Mouse (Mus musculus) inflammation-experienced regulatory T-cells (primary cell): ENCODE data around the gene Ms4a7. TPM values are rescaled to one million over a fixed set of nuclear protein-coding genes. Genes with fewer than 3 reads are reported as not detected.

Experiments
- polyA plus RNA-seq, 2 experiments: library from polyadenylated mRNA; unstranded; fragments of 100-300 nt; shearing (Covaris generic); gene quantifications; one replicate each; pipeline ENCODE4 v1.2.1; 2017

Ms4a7 gene
- 1 to 10 TPM in 1 of 2 experiments, under 1 TPM in 1; 0.43 to 1.8 TPM for polyA plus RNA-seq

DNA sequence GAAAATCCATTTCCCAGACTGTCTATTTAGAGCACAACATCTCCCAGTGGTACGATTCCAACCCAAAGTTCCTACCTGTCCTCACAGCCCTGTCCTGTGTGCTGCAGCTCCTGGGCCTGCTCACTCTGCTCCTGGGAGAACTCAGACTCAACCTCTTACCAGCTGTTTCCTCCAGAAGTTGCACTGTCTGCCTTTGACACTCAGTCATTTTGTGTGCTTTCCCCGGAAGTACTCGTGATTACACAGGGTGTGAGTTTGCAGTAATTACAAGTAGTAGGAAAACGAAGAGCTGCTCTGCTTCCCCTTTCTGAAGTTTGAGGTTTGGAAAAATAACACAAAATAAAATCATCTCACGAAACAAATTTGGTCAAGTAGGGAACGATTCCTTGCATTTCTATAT lies at the start of gene Ms4a7:
Gene Ms4a7, minus strand, starts transcription at position 215 of the 400 bp plus-strand sequence.

DNA sequence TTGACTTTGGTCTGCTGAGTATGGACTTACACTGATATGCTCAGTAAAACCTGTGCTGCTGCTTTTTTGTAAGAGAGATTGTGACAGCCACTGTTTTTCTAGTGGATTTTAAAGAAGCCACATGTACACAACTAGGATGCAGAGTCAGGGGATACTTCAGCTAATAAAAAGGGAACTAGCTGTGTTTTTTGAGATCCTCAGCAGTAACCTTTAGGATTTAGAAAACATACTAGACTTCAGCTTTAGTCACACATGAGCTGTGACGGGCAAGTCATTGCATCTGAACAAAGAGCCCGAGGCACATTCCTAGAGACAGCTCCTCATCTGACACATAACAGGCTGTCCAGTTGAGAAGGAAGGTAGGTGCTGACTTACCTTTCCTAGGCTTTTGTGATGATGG lies 39.3 kb upstream of the Ms4a7 start, which contains the start of gene Ms4a4a:
Gene Ms4a4a, plus strand, starts transcription at position 251 of the 400 bp plus-strand sequence.

GRCm38 (mm10) chr19:11314354-11314753 lies 21.6 kb downstream of the Ms4a7 start, which contains the start of gene Ms4a14:
TSS of gene Ms4a14 (minus strand) at chr19:11314454.

GRCm38 (mm10) chr19:11283773-11284172 lies 52.2 kb downstream of the Ms4a7 start, which contains the start of gene Ms4a5:
TSS of gene Ms4a5 (minus strand) at chr19:11283873.

Other genes starting within 250 kb of the Ms4a7 start
- gene 1700017D01Rik, start 205.3 kb downstream of the Ms4a7 start, polyA plus RNA-seq, result not detected
- not detected for gene 1700025F22Rik, start 170.8 kb downstream of the Ms4a7 start, polyA plus RNA-seq
- gene Ms4a13, start 139.4 kb downstream of the Ms4a7 start, polyA plus RNA-seq, result not detected
- gene Ms4a12, start 103.7 kb downstream of the Ms4a7 start, polyA plus RNA-seq, result under 1 TPM in 1 of 2 experiments, not detected in 1; 0.20 TPM
- 10 to 100 TPM in 1 of 2 experiments, 1 to 10 TPM in 1; 4.1 to 14.7 TPM for gene Ms4a1, start 69.9 kb downstream of the Ms4a7 start, polyA plus RNA-seq
- gene Ms4a5, start 52.3 kb downstream of the Ms4a7 start, polyA plus RNA-seq, result not detected
- under 1 TPM in 1 of 2 experiments, not detected in 1; 0.07 TPM for gene Ms4a14, start 21.7 kb downstream of the Ms4a7 start, polyA plus RNA-seq
- gene Ms4a4a, start 39.4 kb upstream of the Ms4a7 start, polyA plus RNA-seq, result 1 to 10 TPM in 1 of 2 experiments, under 1 TPM in 1; 0.45 to 1.6 TPM
- gene Ms4a4c, start 68.6 kb upstream of the Ms4a7 start, polyA plus RNA-seq, result 100 to 1,000 TPM in 1 of 2 experiments, 10 to 100 TPM in 1; 38.9 to 156 TPM
- gene Ms4a4b, start 107.4 kb upstream of the Ms4a7 start, polyA plus RNA-seq, result 1,000 to 10,000 TPM; 2,238 to 3,168 TPM
- gene Ms4a6c, start 133.2 kb upstream of the Ms4a7 start, polyA plus RNA-seq, result 10 to 100 TPM; 12.9 to 14.6 TPM
- 100 to 1,000 TPM; 228 to 249 TPM for gene Gm8369, start 149.8 kb upstream of the Ms4a7 start, polyA plus RNA-seq
- 100 to 1,000 TPM; 810 to 848 TPM for gene Ms4a6b, start 180.4 kb upstream of the Ms4a7 start, polyA plus RNA-seq
- 1 to 10 TPM; 3.2 to 3.4 TPM for gene Ms4a4d, start 200.7 kb upstream of the Ms4a7 start, polyA plus RNA-seq